Mouse (Mus musculus) retina, postnatal 7 days (tissue): ENCODE data around the gene Oxtr.

Source experiments
- DNase-seq: peaks from one replicate; pipeline ENCODE4 v3.0.0-alpha.2; 2012; ENCODE audit warnings: low read depth, low spot score

Gene Oxtr

GRCm38 (mm10) chr6:112489910-112490559 is at the start of gene Oxtr:
Oxtr (minus strand) TSS chr6:112489943.
- no peak for DNase-seq

GRCm38 (mm10) chr6:112525434-112525833 is 35.7 kb upstream of the Oxtr start:
- no peak for DNase-seq

GRCm38 (mm10) chr6:112524459-112524858 is 34.7 kb upstream of the Oxtr start:
- no peak for DNase-seq

GRCm38 (mm10) chr6:112517991-112518390 is 28.2 kb upstream of the Oxtr start:
- no peak for DNase-seq

- DNase-seq: no peak
These were observed 27.8 kb upstream of the Oxtr start for GRCm38 (mm10) chr6:112517572-112517971.

- no peak for DNase-seq
These were observed 26.8 kb upstream of the Oxtr start for GRCm38 (mm10) chr6:112516496-112516895.

- no peak for DNase-seq
These were observed 24.8 kb upstream of the Oxtr start for GRCm38 (mm10) chr6:112514591-112514990.

- no peak for DNase-seq
These were observed 20.6 kb upstream of the Oxtr start for GRCm38 (mm10) chr6:112510346-112510745.

- no peak for DNase-seq
These were observed 19.9 kb upstream of the Oxtr start for GRCm38 (mm10) chr6:112509590-112510131.

- no peak for DNase-seq
These were observed 17.9 kb upstream of the Oxtr start for GRCm38 (mm10) chr6:112507617-112508016.

GRCm38 (mm10) chr6:112501156-112501555 is 11.4 kb upstream of the Oxtr start:
- no peak for DNase-seq

GRCm38 (mm10) chr6:112499456-112499855 is 9.7 kb upstream of the Oxtr start:
- DNase-seq: no peak

GRCm38 (mm10) chr6:112498716-112499115 is 9.0 kb upstream of the Oxtr start:
- no peak for DNase-seq

GRCm38 (mm10) chr6:112497456-112497855 is 7.7 kb upstream of the Oxtr start:
- no peak for DNase-seq

- no peak for DNase-seq
These were observed 6.7 kb upstream of the Oxtr start for GRCm38 (mm10) chr6:112496291-112497060.

- no peak for DNase-seq
These were observed 5.5 kb upstream of the Oxtr start for GRCm38 (mm10) chr6:112495219-112495618.

- DNase-seq: no peak
These were observed 4.9 kb upstream of the Oxtr start for GRCm38 (mm10) chr6:112494620-112495081.

GRCm38 (mm10) chr6:112493371-112493770 is 3.6 kb upstream of the Oxtr start:
- DNase-seq: no peak

GRCm38 (mm10) chr6:112492656-112493055 is 2.9 kb upstream of the Oxtr start:
- no peak for DNase-seq

- DNase-seq: no peak
These were observed 1.8 kb upstream of the Oxtr start for GRCm38 (mm10) chr6:112491521-112491920.

- DNase-seq: peak; percentile 58
These were observed 991 bp upstream of the Oxtr start for GRCm38 (mm10) chr6:112490625-112491242.

GRCm38 (mm10) chr6:112489181-112489909 is 398 bp downstream of the Oxtr start:
- DNase-seq: no peak
